Mouse (Mus musculus) CD4-positive helper T cell, adult 2 months (primary cell): Measurements from ENCODE around the gene Ankrd54.

Source experiments
- DNase-seq: peaks from one replicate; pipeline ENCODE4 v3.0.0-alpha.2; 2012; ENCODE audit warnings: low read depth, missing footprints, low spot score

Ankrd54 gene

DNA sequence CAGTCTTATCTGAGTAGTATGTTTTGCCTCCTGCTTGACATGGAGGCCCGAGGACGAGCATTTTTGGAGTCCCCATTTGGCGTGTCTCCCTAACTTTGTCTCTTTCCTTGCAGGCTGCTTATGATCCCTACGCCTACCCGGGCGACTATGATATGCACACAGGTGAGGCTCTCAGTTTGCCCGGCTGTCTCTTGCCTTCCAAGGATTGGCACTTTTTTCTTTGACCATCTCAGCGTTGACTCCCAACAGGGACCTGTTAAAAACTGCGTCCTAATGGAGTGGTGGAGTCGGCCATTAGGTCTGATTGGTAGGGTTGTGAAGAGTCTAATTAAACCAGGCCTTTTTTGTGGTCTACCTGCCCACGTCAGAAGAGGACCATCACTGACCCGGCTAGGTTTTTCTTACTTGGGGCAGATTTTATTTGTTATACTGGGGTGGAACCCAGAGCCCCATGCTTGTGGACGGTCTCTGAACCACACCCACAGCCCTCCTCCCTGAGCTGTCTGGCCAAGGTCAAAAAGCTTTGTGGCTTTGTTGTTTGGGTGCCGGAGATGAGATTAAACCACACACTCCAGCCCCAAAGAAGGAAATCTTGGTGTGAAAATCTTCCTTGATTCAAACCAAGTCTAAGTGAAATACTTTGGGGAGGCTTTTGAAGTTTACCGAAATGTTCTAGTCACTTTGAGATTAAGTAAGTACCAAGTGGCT, 13.1 kb upstream of the Ankrd54 start:
- no peak for DNase-seq

DNA sequence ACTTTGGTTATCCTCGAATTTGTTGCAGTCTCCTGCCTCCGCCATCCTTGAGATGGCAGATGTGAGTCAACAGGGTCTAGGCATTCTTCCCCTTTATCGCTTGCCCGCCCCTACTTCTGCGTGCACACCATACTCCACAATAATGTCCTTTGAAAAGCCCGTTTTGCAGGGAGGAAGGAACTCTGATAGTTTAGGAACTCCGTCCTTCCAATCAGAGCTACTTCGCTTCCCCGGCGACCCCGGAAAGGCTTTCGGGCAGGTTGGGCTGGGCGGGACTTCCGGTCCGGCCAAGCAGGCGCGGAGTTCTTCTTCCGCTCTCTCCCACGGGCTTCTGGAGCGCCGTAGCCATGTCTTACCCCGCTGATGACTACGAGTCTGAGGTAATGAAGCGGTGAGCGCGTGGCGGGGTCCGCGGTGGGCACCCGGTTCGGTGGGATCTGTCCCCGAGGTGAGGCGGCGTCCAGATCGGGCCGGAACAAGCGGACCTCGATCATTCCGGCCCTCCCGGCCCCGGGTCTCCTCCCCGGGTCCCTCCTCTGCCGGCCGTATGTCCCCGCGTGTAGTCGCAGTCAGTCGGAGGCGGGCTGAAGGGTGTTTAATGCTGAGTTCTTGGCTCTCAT, 12.3 kb upstream of the Ankrd54 start, which contains the start of gene Eif3l:
TSS of gene Eif3l (plus strand) at position 267 of the 620 bp plus-strand sequence.
- DNase-seq = peak; percentile 88

DNA sequence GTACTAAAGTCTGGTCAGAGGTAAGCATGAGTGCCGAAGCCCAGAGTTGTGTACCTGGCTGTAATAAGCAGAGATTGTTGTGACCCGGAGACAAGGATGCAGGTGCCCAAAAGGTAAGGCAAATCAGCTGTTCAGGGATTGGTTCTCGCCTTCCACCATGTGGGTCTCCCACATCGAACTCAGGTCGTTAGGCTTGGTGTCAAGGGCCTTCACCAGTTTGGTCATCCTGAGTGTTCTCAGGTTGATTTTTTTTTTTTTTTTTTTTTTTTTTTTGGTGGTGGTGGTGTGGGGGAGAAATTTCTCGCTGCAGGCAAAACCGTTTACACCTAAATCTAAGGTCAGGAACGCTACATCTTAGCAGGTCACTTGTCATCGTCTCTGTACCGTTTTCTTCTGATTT, 11.8 kb upstream of the Ankrd54 start:
- DNase-seq = no peak

DNA sequence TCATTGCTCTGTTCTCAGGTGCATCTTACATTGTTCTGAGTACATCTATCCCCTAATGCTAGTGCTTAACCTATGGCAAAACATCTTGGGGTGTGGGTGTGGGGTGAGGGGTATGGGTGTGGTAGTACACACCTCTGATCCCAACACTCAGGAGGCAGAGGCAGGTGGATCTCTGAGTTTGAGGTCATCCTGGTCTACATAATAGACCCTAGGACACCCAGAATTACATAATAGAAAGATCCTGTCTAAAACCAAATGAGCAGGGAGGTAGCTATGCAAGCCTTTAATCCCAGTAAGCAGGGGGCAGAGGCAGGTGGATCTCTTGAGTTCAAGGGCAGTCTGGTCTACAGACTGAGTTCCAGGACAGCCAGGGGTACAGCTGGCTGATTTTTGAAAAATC, 11.1 kb upstream of the Ankrd54 start:
- DNase-seq = no peak

DNA sequence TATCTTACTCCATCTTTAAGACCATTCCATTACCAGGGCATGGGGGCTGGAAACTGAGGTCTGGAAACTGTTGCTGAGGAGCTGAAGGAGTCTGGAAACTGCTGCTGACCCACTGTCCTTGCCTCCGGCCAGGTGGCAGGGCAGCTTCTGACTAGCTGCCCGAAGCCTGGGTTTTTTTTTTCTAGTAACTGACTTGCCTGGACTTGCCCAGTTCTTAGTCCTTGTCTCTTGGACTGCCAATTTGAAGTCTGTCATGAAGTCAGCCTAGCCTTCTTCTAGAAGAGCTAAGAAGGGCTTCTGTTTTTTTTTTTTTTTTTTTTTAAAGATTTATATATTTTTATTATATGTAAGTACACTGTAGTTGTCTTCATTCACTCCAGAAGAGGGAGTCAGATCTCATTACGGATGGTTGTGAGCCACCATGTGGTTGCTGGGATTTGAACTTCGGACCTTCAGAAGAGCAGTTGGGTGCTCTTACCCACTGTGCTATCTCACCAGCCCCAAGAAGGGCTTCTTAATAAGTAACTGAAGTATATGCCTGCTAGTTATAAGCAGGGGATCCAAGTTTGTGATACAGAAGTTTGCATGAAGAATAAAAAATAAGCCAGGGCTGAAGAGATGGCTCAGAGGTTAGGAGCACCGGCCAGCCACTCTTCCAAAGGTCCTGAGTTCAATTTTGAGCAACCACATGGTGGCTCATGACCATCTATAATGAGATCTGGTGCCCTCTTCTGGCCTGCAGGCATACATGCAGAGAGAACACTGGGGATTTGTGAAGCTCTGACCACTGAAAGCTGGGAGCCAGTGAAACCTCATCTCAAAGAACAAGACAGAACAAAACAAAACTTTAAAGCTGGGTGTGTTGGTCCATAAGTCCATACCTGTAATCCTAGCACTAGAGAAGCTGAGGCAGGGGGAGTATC, 8.7 kb upstream of the Ankrd54 start:
- peak; percentile 58 for DNase-seq

DNA sequence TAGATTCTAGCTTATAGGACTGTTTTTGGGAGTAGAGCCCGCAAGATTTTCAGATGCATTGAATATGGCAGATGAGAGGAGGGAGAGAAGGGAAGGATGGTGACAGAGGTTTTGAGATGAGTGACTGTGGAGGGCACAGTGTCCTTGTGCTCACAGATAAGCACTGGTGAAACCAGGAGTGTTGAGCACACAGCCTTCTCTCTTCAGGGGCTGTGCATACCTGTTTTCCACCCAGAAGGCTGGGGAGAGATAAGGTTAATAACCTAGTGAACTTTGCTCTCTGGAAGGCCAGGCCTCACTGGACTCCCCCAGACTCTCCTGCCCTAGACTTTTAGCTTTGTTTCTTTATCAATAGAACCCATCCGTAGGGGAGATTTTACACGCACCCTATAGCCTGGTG, 5.7 kb upstream of the Ankrd54 start:
- DNase-seq = no peak

DNA sequence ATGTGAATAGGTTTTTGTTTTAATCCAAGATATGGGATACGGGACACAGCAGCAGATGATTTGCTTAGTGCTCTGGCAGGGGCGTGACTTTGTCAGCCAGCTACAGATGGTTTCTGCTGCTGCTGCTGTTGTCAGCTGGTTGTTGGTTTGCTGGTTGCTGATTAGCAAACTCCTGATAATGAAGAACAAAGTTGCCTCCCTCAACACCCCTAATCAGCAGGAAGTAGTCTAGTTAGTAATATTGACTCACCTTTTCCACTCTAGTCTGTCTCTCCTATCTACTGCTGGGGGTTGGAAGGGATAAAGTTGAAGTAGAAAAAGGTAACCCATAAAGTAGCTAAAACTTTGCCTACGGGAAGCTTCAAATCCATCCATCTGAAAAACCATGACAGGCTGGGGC, 4.9 kb upstream of the Ankrd54 start:
- peak; percentile 50 for DNase-seq

DNA sequence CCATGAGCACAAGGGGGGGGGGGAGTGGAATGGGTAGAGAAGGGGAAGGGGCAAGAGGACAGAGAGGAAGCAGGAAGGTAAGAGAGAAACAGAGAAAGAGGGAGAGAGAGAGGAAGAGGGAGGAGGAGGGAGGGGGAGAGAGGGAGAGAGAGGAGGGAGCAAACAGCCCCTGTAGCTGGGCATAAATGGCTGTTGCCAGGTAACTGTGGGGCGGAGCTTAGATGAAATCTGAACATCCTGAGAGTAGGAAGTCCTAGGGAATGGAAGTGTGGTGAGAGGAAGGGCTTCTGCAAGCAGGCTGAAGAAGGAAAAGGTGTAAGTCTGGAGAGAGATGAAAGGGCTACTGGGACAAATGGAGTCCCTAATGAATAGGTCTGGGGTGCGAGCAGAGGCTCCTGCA, 3.6 kb upstream of the Ankrd54 start:
- DNase-seq = no peak

DNA sequence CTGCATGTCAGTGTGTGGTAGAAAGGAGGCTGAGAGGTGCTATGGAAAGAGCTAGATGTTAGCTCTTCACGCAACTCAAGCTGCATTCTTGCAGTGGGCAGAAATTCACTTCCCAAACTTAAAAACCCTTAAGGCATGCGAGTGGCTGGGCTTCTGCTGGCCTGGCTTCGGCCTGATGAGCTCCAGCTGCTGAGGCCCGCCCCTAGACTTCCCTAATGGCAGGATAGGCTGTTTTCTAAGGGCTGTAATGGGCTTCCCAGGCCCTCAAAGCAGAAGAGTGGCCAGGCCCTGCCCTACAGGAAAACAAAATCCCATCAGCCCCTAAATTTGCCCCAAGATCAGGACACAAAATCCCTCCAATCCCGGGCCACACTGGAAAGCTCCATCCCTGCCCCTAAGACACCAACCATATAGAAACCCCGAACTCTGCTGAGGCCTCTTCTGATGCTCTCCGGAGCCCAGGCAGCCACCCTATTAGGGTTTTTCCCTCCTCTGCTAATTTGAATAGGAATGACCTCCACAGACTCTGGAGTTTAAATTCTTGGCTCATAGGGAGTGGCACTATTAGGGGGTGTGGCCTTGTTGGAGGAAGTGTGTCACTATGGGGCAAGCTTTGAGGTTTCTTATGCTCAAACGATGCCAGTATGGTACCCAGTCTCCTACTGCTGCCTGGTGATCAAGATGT, 2.5 kb upstream of the Ankrd54 start:
- no peak for DNase-seq

DNA sequence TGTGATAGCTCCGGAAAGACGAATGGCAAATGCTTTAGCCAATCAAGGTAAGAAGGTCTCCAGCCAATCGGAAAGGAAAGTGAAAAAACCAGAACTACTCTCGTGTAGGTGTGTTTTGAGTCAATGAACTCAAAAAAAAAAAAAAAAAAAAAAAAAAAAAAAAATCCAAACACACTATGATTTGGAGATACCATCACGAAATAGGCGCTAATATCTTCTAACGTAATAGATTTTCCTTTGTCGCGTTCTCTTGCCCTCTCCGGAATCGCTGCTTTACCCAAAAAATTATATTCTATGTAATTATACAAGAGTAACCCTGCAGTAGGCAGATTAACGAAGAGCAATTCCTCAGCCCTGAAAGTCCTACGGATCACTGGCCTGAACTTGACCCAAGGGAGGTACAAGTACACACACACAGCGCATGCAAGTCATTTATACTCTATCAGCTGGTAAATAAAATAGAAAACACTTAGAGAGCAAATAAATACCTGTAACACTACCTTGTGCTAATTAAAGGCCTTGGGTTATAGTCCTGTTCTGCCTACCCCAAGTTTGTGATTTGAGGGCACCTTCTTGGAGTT, 557 bp upstream of the Ankrd54 start:
- peak; percentile 16 for DNase-seq

DNA sequence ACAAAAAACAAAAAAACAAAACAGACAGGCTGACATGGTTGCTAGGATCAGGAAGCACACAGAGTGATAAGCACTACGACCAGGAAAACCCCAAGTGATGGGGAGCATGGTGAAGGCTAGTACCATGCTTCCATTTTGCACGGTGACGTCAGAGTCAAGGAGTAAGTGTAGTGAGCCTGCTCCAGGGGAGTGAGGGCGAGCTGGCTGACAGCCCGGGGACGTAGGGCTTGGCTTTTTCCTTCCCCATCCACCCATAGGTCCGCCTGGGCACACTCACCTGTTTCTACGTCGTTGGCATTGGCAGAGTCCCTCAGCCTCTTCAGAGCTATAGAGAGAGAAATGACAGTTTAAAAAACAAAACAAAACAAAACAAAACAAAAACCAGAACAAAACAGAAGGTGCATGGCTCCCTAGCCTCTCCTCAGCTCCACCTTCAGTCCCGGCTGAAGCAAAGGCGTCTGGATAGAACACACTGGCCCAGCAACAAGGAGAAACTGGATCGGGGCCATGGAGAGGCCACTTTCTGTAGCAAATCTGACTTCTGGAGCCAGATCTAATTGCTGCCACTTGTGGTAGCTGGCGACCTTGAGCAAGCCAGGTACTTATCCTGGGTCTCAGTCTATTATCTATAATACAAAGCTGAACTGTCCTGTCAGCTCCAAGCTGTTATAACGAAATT, 1.7 kb downstream of the Ankrd54 start:
- no peak for DNase-seq

DNA sequence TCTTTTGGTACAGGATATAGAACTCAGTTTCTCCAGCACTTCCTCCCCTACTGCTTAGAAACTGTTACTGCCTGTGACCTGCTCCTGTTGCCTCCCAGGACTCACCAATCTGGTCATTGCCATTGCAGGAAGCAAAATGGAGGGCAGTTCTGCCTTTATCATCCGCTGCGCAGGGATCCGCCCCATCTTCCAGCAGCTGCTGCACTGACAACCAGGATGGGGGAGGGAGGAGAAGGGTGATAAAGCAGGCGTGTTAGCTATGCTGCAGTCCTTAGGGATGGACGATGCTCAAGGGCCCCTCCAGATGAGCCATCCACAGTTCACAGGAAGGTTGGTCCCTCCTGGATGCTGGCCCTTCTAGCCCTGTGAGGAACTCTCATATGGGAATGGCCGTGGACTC, 4.8 kb downstream of the Ankrd54 start:
- no peak for DNase-seq

DNA sequence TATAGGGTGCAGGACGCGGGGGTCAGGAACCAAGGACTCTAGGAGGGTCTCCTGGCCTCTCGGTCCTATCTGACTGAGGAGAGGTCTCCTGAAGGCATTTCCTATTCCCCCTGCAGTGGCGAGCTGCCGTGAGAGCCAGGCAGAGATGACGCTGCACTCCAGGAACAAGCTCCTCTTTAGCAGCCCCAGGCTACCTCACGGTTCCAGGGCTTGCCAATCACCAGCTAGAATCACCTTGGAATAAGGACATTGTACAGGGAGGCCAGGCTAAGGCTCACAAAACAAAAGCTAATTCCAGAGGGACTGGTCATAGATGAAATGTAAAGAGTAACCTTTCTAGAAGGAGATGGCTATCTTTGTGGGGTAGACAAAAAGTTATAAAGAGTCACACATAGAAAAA, 6.1 kb downstream of the Ankrd54 start:
- DNase-seq = no peak

DNA sequence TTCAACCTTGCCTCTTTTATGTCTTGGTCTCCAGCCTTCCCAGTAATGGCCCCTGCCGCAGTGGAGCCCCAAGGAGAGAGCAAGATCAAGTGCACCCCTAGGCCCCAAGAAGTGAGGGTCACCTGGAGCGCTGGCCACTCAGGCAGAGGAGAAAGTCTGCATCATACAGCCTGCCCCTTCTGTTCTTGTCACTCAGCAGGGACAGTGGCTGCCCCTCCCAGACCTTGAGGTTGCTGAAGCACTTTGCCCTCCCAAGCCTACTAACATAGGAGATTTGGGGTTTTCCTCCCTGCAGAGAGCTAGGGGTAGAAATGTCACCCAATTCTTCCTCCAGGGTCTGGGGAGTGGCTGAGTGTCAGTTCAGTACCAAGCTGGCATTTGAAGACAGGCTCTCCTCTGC, 10.3 kb downstream of the Ankrd54 start:
- no peak for DNase-seq

DNA sequence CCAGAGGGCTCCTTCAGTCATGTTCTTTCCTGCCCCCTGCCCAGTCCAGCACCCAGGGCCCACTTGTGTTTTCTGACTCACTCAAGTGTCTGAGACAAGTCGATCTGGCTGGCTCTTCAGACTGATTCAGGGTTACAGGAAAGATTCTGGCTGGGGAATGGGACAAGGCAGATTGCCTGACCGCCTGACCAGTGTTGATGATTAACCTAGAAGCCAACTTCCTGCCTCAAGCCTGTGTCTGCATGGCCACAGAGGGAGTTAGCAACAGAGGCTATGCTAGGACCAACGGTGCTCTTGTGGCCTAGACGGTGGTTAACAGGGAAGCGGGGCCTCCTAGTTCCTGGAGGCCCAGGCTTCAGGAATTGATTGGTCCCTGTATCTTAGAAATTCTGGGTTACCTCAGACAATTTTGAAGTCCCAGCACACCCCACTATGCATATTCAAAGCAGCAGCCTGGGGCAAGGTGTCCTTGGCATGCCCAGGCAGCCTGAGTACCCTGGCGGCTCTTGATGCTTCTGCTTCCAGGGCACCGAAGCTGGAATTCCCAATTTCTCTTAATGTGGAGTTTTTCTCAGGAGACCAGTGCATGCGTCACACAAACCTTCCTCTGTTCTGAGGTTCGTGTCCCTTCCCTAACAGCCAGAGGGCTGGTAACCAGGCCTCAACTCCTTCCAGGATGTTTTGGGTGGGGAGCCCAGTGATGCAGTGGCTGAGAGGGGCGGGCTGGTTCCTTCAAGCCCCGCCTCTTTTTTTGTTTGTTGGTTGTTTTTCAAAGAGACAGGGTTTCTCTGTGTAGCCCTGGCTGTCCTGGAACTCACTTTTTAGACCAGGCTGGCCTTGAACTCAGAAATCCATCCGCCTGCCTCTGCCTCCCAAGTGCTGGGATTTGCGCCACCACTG, 11.0 kb downstream of the Ankrd54 start:
- no peak for DNase-seq

DNA sequence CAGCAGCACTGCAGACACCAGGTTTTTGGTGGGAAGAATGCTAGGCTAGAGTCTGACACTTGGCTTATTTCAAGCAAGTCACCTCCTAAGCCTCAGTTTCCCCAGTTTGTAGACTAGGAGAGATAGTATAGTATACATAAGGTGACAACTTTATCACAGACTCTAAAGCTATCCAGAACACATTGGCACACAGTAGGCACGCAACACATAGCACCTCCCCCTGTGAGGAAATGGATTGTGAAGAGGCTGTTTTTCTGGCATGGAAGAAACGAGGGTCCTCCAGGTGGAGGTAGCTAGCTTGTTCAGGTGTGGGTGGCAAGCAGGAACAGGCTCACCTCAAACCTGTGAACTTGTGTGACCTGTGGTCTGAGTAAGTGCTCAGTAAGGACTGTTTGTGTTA, 11.7 kb downstream of the Ankrd54 start:
- no peak for DNase-seq

DNA sequence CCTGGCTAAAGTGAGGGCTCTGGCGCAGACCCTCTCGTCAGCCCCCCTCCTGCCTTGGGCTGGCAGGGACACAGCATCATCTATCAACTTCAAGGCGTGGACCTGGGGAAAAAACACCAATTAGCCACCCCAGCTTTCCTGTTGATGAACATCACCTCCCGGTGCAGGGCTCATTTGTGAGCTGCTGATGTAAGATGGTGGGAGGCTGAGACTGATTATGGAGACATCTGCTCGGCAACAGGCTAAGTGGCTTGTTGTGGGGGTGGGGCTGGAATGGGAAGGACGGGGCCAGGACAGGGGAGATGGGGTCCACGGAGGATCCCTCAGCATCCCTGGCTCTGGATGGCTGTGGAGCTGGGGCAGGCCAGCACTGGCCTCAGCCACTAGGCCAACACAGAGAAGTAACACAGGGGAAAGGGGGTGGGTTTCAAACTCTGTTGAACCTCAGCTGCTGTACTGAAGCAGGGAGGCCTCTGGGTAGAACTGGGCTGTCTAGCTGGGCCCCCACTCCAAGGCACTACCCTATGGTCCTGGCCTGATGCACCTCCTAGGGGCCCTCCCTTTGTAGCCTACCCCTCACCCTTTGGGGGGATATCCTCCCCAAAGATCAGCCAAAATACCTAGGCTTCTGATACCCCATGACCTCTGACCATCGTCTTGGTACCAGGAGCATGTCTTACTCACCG, 12.4 kb downstream of the Ankrd54 start:
- DNase-seq = no peak

DNA sequence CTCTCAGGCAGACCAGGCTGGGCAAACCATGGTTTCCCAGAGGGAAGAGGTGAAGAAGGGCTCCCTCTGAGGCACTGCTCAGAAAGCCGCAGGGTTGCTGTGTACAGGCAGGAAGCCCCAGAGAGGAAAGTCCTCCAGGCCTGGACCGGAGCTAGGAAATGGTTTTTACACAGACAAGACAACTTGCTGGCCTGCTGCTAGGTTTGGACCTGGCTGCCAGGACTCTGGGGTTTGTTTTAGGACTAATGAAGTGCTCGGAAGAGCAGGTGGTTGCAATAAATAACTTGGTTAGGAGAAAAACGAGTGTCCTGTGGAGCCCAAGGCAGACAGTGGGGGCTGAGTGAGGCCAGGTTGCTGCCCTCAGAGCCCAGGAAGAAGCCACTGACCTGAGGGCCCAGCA, 14.5 kb downstream of the Ankrd54 start:
- no peak for DNase-seq

DNA sequence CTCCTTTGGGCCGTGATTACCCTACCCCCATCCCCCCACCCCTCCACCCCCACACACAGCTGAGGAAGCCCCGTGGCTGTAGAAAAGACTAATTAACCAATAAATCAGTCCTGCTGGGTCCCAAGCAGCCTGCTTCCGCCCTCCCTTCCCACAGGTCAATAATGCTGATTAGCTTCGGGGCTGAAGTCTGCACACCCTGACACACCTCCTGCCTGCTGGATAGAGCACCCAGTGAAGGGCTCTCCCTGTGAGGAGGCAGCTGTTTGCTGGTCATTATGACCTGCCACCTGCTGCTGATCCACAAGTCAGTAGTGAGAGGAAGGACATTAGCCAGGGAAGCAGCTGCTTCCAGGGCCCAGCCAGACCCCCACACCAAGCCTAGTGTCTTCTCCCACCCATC, 17.9 kb downstream of the Ankrd54 start:
- DNase-seq = no peak
